Mouse (Mus musculus): ENCODE measurements at regions not wholly inside any gene's neighbourhood (a gene's known extent, or its start where the extent isn't known, plus 50 kb on each side); places are given as distances from the start of the nearest gene placed in this dataset.

- in situ Hi-C loops (cut with MboI; ENCODE audit: low pct_ligation_motif_present, low pct_unique_long_range_greater_than_20kb, low sequenced_read_pairs) (no loop called here), dilution Hi-C loops (cut with MboI; ENCODE audit: extremely low pct_ligation_motif_present, extremely low pct_unique_long_range_greater_than_20kb, low sequenced_read_pairs) (no loop called here)
- H3K4me3 ChIP-seq (replicated peaks in 1 of 3; ENCODE audit: low read depth in 2 of 3, low read length in 2 of 3, poor library complexity in 1 of 3), result no peak overlapping the region
- no peak overlapping the region for H3K4me2 ChIP-seq (ENCODE audit: insufficient read depth, low read depth, poor library complexity, severe bottlenecking)
- H3K27me3 ChIP-seq (replicated peaks), result peaks cover 63% of the 10 kb centered on the region
- no peaks in the 10 kb centered on the region for H3K79me2 ChIP-seq (replicated peaks; ENCODE audit: control insufficient read depth, extremely low read depth, insufficient read depth, poor library complexity, severe bottlenecking)
- DNase-seq (ENCODE audit: extremely low read depth), result no peak
- no peaks in the 10 kb centered on the region for H3K9me3 ChIP-seq (replicated peaks; ENCODE audit: low read length)
- TF ChIP-seq ZKSCAN1 (IDR thresholded peaks at IDR 0.05; ENCODE audit: borderline replicate concordance, low read depth, low read length) (no peak), TCF12 (IDR thresholded peaks at IDR 0.05; ENCODE audit: low read depth, low read length) (no peak), USF2 (conservative IDR thresholded peaks at IDR 0.05; ENCODE audit: low read depth, low read length) (no peak), NELFE (IDR thresholded peaks at IDR 0.05; ENCODE audit: low read depth, low read length) (no peak), NRF1 (IDR thresholded peaks at IDR 0.05; ENCODE audit: low read depth, low read length) (no peak), EP300 (IDR thresholded peaks at IDR 0.05; ENCODE audit: low read length) (no peak), UBTF (IDR thresholded peaks at IDR 0.05; ENCODE audit: low read depth, low read length) (no peak), RAD21 (IDR thresholded peaks at IDR 0.05; ENCODE audit: low read depth, low read length) (no peak), MXI1 (IDR thresholded peaks at IDR 0.05; ENCODE audit: low read depth, low read length) (no peak), RCOR1 (conservative IDR thresholded peaks at IDR 0.05; ENCODE audit: low read depth, low read length) (no peak), ZMIZ1 (IDR thresholded peaks at IDR 0.05; ENCODE audit: low read depth, low read length) (no peak), POLR2AphosphoS2 (IDR thresholded peaks at IDR 0.05; ENCODE audit: low read depth, low read length) (no peak), CHD1 (IDR thresholded peaks at IDR 0.05; ENCODE audit: low read depth, low read length) (no peak), MEF2A (IDR thresholded peaks at IDR 0.05; ENCODE audit: borderline replicate concordance, low read depth, low read length) (no peak), MAX (IDR thresholded peaks at IDR 0.05; ENCODE audit: low read length) (no peak), CTCF (conservative IDR thresholded peaks at IDR 0.05 in 1 of 2, IDR thresholded peaks at IDR 0.05 in 1 of 2; ENCODE audit: low read depth in 2 of 2, low read length in 2 of 2) (no peak), USF1 (IDR thresholded peaks at IDR 0.05; ENCODE audit: low read depth, low read length) (no peak), PAX5 (IDR thresholded peaks at IDR 0.05; ENCODE audit: low read length) (no peak), CHD2 (IDR thresholded peaks at IDR 0.05; ENCODE audit: low read length) (no peak), TBP (conservative IDR thresholded peaks at IDR 0.05; ENCODE audit: low read depth, low read length) (no peak)
- H3K9ac ChIP-seq (ENCODE audit: insufficient read depth, low read depth), result no peak overlapping the region
- H3K36me3 ChIP-seq (replicated peaks in 1 of 2; ENCODE audit: control insufficient read depth in 1 of 2, insufficient read depth in 1 of 2, low read length in 1 of 2), result no peaks in the 10 kb centered on the region
- no peak overlapping the region for H3K27ac ChIP-seq (ENCODE audit: insufficient read depth, low read depth)
- H3K4me1 ChIP-seq (ENCODE audit: control insufficient read depth in 1 of 2, insufficient read depth in 2 of 2), result no peaks in the 10 kb centered on the region
Observed at GRCm38 (mm10) chr2:72546476-72546875, 70.5 kb downstream of the Cdca7 start.

GRCm38 (mm10) chr2:72546963-72547362 is 71.0 kb downstream of the Cdca7 start:
- no peaks in the 10 kb centered on the region for H3K79me2 ChIP-seq (replicated peaks; ENCODE audit: control insufficient read depth, extremely low read depth, insufficient read depth, poor library complexity, severe bottlenecking)
- no peak overlapping the region for H3K9ac ChIP-seq (ENCODE audit: insufficient read depth, low read depth)
- no peak for TF ChIP-seq ZMIZ1 (IDR thresholded peaks at IDR 0.05; ENCODE audit: low read depth, low read length)
- TF ChIP-seq ZKSCAN1 (IDR thresholded peaks at IDR 0.05; ENCODE audit: borderline replicate concordance, low read depth, low read length), result no peak
- TF ChIP-seq NELFE (IDR thresholded peaks at IDR 0.05; ENCODE audit: low read depth, low read length), result no peak
- TF ChIP-seq PAX5 (IDR thresholded peaks at IDR 0.05; ENCODE audit: low read length), result no peak
- no peak for TF ChIP-seq JUND (conservative IDR thresholded peaks at IDR 0.05; ENCODE audit: low read depth, low read length)
- TF ChIP-seq MXI1 (IDR thresholded peaks at IDR 0.05; ENCODE audit: low read depth, low read length), result no peak
- no peak for TF ChIP-seq CHD2 (IDR thresholded peaks at IDR 0.05; ENCODE audit: low read length)
- TF ChIP-seq JUN (IDR thresholded peaks at IDR 0.05; ENCODE audit: insufficient read depth, low read depth, low read length), result no peak
- TF ChIP-seq IRF4 (IDR thresholded peaks at IDR 0.05; ENCODE audit: low read depth, low read length), result no peak
- no peaks in the 10 kb centered on the region for H3K9me3 ChIP-seq (replicated peaks; ENCODE audit: low read length)
- H3K27me3 ChIP-seq (replicated peaks), result peaks cover 60% of the 10 kb centered on the region
- H3K4me2 ChIP-seq (ENCODE audit: insufficient read depth, low read depth, poor library complexity, severe bottlenecking), result no peak overlapping the region
- in situ Hi-C loops (cut with MboI; ENCODE audit: low pct_ligation_motif_present, low pct_unique_long_range_greater_than_20kb, low sequenced_read_pairs) (no loop called here), dilution Hi-C loops (cut with MboI; ENCODE audit: extremely low pct_ligation_motif_present, extremely low pct_unique_long_range_greater_than_20kb, low sequenced_read_pairs) (no loop called here)
- no peaks in the 10 kb centered on the region for H3K36me3 ChIP-seq (replicated peaks in 1 of 2; ENCODE audit: control insufficient read depth in 1 of 2, insufficient read depth in 1 of 2, low read length in 1 of 2)
- H3K27ac ChIP-seq (ENCODE audit: insufficient read depth, low read depth), result no peak overlapping the region
- no peaks in the 10 kb centered on the region for H3K4me1 ChIP-seq (ENCODE audit: control insufficient read depth in 1 of 2, insufficient read depth in 2 of 2)
- no peak overlapping the region for H3K4me3 ChIP-seq (replicated peaks in 1 of 3; ENCODE audit: low read depth in 2 of 3, low read length in 2 of 3, poor library complexity in 1 of 3)
- DNase-seq (ENCODE audit: extremely low read depth), result no peak
